Mouse (Mus musculus): ENCODE results near the gene Fam19a4. TPM values are rescaled to one million over a fixed set of nuclear protein-coding genes. Genes with fewer than 3 reads are reported as not detected.
"Not testable (repeated sequence)": the region's sequence is repeated elsewhere in the genome, so short reads cannot be mapped to it uniquely, and the experiment has no call there.

Fam19a4 gene
- total RNA-seq, 2 experiments from 2014 or later, result 0.30 to 0.41 TPM

DNA sequence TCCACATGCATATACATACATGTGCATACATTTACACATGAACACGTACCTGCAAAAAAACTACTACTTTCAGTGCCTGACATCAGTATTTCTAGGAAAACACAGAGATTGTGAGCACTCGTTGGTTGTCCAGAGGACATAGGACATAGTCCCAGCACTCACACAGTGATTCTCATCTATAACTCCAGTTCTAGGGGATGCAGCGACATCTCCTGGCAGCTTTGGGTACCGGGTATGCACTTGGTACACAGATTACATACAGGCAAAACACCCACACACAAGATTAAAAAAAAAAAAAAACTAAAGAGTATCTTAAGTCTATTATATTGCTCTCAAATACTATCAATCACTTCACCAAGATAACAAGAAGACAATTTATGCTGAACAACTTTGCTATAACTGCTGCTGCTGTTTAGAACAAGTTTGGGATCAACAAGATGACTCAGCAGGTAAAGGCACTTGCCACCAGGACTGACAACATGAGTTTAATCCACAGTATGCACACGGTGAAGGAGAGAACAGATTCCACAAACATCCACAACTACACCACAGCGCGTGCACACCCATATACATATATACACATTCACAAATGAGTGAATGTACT, 64.6 kb downstream of the Fam19a4 start:
- DNase-seq (ENCODE audit: low spot score in 2 of 2), result no peak
- intact Hi-C loops (cut with DNase I), result no loop called here

GRCm38 (mm10) chr6:96991741-96992140, 68.5 kb downstream of the Fam19a4 start:
- intact Hi-C loops (cut with DNase I), result no loop called here

DNA sequence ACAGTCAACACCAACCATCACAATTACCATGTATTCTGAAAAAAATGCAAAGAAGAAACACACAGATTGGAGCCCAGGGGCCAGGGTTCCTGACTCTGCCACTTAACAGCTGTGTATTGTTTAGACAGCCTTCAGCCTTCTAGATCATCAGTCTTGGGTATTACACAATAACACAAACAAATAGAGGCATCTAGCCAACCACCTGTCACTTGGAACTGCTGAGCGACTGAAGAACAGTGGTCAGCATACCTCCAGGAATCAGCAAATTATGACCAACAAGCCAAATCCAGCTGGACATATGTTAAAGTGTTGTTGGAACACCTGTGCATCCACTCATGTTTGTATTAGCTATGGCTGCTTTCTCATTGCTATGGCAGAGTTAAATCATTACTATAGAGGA, 82.7 kb downstream of the Fam19a4 start:
- intact Hi-C loops (cut with DNase I), result no loop called here
- DNase-seq (ENCODE audit: low spot score in 2 of 2), result no peak

More at GRCm38 (mm10) chr6:96991741-96992140, 68.5 kb downstream of the Fam19a4 start:
- DNase-seq (ENCODE audit: low spot score in 2 of 2), result no peak

GRCm38 (mm10) chr6:96944796-96945195, 115.4 kb downstream of the Fam19a4 start:
- DNase-seq (ENCODE audit: low spot score in 2 of 2), result no peak
- intact Hi-C loops (cut with DNase I), result no loop called here

DNA sequence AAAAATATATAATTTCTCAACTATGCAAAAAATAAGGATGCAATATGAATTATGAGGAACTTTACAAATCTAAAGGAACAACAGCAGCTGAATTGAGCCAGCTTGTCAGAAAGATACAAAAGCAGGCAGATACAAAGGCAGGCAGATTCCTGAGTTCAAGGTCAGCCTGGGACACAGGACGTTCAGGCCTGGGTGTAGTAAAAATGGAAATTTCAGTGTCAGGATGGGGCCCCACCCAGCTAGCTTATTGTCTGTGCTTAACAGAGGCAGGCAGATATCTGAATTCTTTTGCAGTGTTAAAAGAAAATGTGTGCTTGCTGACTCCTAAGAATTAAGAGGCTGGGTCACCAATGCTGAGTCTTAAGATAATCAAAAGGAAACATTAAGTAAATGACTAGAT, 124.4 kb downstream of the Fam19a4 start:
- intact Hi-C loops (cut with DNase I), result no loop called here
- no peak for DNase-seq (ENCODE audit: low spot score in 2 of 2)

- intact Hi-C loops (cut with DNase I), result no loop called here
- DNase-seq (ENCODE audit: low spot score in 2 of 2), result no peak
Observed at GRCm38 (mm10) chr6:96909061-96909480, 151.1 kb downstream of the Fam19a4 start.

DNA sequence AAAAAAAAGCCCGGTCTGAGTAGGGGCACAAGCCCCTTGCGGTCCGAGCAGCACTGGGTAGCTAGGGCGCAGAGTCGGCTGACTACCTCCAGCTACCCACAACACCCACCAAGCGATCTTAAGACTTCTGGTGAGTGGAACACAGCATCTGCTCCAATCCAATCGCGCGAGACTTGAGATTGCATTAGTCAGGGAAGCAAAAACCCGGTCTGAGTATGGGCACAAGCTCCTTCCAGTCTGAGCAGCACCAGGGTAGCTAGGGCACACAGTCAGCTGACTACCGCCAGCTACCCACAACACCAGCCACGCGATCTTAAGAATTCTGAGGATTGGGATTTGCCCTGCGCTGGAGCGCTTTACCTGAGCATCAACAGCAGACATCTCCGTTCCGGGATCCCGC, 183.1 kb downstream of the Fam19a4 start:
- intact Hi-C loops (cut with DNase I); DNase-seq (ENCODE audit: low spot score in 2 of 2): not testable (repeated sequence)

- DNase-seq (ENCODE audit: low spot score in 2 of 2); intact Hi-C loops (cut with DNase I): not testable (repeated sequence)
Observed at GRCm38 (mm10) chr6:96876651-96877050, 183.6 kb downstream of the Fam19a4 start.

- intact Hi-C loops (cut with DNase I), result no loop called here
- no peak for DNase-seq (ENCODE audit: low spot score in 2 of 2)
Observed at GRCm38 (mm10) chr6:96853065-96853464, 207.1 kb downstream of the Fam19a4 start.

DNA sequence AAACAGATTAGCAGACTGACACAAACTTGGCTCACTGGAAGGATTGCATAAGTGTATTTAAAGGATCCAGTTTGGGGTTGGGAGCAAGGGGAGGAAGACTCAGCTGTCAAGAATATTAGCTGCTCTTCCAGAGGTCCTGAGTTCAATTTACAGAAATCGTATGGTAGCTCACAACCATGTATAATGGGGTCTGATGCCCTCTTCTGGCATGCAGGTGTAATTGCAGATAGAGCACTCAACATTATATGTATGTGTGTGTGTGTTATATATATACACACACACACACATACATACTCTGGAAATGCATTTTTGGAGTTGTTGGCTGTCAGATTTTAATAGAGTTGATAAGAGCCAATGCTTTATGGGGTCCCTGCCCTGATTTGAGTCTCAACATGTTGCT, 216.3 kb downstream of the Fam19a4 start:
- DNase-seq (ENCODE audit: low spot score in 2 of 2), result no peak
- intact Hi-C loops (cut with DNase I), result no loop called here

DNA sequence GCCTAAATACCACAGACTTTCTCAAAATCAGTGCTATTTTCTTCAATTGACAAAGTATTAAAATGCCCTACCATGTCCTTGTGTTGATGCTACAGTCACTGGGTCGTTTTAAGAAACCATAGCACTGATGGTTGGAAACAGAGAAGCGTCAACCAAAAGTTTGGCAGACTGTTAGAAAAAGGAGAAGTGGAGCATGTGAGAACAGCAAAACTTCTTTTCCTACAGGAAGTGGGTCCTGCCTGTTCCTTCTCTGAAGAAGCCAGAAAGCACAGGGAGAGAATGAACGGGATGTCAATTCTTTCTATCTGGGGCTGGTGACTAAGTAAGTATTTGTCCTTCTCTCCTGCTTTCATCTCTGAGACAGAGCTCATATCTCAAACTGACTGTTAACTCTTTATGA, 219.6 kb downstream of the Fam19a4 start:
- intact Hi-C loops (cut with DNase I), result no loop called here
- no peak for DNase-seq (ENCODE audit: low spot score in 2 of 2)

DNA sequence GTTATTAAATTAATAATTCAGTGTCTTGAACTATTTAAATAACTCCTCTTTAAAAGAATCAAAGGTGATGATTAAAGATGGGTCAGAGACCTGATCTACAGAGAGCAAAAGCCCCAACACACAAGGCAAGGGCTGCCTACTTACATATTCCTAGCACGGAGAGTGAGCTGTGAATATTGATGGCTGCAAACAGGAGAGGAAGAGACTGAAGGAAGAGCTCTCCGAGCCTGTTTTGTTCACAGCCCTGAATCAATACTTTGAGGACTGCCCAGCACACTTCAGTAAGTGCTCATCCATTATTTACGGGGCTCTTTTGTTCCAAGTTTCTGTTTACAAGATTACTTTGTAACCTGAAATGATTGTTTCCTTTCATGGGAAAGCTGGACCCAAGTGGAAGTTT, 233.6 kb downstream of the Fam19a4 start:
- intact Hi-C loops (cut with DNase I), result no loop called here
- DNase-seq (ENCODE audit: low spot score in 2 of 2), result no peak

DNA sequence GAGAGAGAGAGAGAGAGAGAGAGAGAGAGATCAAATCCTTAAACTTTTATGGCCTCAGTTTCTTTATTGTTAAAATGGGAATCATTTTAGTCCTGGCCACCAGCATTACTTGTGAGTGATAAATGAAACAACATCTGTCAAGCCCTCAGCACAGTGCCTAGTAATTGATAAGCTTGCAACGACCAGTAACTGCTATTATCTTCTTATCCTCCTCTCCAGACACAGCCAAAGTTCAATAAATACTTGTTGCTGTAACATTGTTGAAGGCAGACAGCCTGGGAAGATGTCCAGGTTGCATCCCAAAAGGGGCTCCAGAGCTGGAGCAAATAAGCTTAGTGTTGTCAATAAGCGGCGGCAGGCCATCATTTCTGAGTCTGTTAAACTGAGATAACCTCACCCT, 257.2 kb downstream of the Fam19a4 start:
- no peak for DNase-seq (ENCODE audit: low spot score in 2 of 2)
- intact Hi-C loops (cut with DNase I), result no loop called here

DNA sequence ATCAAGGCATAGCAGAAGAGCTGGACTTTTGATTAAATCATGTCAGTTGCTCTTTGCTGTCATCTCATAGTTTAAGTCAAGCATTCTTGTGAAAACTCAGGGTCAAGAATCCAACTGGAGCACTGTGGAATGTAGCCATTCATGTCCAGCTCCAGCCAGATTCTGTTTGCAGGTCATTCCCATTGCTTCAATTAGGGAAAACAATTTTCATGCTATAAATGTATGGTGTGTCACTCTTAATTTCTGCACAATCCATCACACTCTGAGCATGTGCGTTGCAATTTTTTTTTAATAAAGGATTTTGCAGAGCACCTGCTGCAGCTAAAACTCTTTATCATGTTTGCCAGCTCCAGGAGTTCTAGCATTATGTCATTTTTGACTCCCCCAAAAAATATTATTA, 261.5 kb downstream of the Fam19a4 start:
- intact Hi-C loops (cut with DNase I), result no loop called here
- DNase-seq (ENCODE audit: low spot score in 2 of 2), result no peak

DNA sequence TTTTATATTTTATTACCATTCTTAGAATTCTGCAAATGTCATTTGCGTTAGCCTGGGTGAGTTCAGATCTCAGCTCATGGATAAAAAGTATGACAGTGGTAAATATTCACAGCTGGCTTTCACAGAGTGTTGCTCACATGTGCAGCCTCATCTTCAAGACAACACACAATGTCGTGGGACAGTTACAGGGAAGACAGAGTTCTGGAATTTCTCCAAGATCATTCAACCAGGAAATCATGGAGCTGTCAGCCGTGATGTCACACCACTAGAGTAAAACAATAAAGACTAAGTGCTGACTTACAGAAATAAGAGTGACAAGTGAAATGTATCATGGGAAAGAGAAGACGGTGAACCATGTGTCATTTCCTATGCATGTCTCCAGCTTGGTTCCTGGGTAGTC, 262.8 kb downstream of the Fam19a4 start:
- intact Hi-C loops (cut with DNase I), result no loop called here
- DNase-seq (ENCODE audit: low spot score in 2 of 2), result no peak

Other genes with a start within 250 kb of the Fam19a4 start
- gene Eogt, start 88.8 kb upstream of the Fam19a4 start, total RNA-seq (2021), result 10 to 100 TPM; 25.4 to 31.1 TPM
- gene Tmf1, start 118.7 kb upstream of the Fam19a4 start, total RNA-seq (2021), result 10 to 100 TPM; 51.6 to 54.3 TPM
- gene Uba3, start 145.2 kb upstream of the Fam19a4 start, total RNA-seq (2021), result 10 to 100 TPM; 64.2 to 72.2 TPM
- gene Arl6ip5, start 150.3 kb upstream of the Fam19a4 start, total RNA-seq (2021), result 100 to 1,000 TPM; 194 to 211 TPM
- under 1 TPM in 1 of 2 experiments, not detected in 1; 0.17 TPM for gene Lmod3, start 192.3 kb upstream of the Fam19a4 start, total RNA-seq (2021)

All from left cerebral cortex, postnatal 36 days (tissue).